Mouse (Mus musculus) sigmoid colon, adult 10 weeks (tissue): Measurements from ENCODE around the gene Hoxa1. TPM values are rescaled to one million over a fixed set of nuclear protein-coding genes. Genes with fewer than 3 reads are reported as not detected.

Source experiments
- polyA plus RNA-seq: library from polyadenylated mRNA; stranded (reverse); fragments of 350-450 nt; fragmentation: Illumina TruSeq; extraction: RNeasy Lipid Tissue Mini Kit (QIAGEN cat#74804); gene quantifications from one replicate; pipeline ENCODE4 v1.2.3, GENCODE M21; 2014; ENCODE audit warnings: low read depth, low replicate concordance

Gene Hoxa1
- polyA plus RNA-seq, result 1.9 TPM

DNA sequence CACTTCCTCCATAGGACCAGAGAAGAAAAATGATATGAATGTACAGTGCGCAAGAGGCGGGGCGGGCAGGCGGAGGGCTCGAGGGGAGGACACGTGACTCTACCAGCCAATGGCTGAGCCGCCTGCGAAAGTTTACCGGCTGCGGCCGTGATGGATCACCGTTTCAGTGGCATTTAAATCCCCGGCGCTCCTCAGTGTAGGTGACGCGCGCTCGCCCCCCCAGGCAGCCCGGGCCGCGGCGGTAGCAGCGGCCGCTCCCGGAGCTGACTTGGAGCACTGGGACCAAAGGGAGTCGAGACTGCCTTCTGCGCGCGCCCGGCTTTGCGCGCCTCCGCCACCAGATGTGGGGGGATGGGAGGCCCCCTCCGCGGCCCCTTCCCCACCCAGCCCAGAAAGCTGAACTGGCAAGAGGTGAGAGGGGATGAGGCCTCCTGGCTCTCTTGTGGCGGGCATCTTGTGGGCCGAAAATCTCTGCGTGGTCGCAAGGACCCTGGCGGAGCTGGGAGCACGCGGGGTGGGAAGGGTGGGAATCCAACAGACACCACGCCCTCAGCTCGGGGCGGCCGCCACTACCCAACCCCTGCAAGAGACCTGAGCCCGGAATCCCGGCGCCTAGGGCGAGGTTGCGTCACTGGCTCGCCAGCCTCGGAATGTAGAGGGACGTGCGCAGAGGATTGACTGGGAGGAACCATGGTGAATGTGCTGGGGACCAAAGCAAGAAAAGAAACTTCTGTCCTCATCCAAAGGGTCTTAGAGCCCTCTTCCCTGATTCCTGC, at the start of gene Hoxa1:
Hoxa1 (minus strand) TSS at position 42 of the 776 bp plus-strand sequence.

DNA sequence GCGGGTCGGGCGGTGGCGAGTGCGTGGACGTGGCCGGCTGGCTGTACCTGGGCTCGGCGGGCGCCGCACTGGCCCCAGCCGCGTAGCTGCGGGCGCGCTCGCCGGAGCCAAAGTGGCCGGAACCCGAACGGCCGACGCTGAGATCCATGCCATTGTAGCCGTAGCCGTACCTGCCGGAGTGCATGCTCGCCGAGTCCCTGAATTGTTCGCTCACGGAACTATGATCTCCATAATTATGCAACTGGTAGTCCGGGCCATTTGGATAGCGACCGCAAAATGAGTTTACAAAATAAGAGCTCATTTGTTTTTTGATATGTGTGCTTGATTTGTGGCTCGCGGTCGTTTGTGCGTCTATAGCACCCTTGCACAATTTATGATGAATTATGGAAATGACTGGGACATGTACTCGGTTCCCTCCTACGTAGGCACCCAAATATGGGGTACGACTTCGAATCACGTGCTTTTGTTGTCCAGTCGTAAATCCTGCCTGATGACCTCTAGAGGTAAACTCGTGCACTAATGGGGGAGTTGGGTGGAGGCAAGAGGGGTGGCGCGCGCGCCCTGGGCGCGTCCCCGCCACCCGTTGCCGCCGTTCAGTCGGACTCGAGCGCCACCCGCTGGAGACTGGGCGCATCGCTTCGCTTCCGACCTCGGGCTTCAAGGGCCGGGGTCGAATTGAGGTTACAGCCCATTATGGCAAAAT, 46.1 kb upstream of the Hoxa1 start, which contains the start of gene Hoxa5:
Hoxa5 (minus strand) TSS at position 538 of the 703 bp plus-strand sequence.

DNA sequence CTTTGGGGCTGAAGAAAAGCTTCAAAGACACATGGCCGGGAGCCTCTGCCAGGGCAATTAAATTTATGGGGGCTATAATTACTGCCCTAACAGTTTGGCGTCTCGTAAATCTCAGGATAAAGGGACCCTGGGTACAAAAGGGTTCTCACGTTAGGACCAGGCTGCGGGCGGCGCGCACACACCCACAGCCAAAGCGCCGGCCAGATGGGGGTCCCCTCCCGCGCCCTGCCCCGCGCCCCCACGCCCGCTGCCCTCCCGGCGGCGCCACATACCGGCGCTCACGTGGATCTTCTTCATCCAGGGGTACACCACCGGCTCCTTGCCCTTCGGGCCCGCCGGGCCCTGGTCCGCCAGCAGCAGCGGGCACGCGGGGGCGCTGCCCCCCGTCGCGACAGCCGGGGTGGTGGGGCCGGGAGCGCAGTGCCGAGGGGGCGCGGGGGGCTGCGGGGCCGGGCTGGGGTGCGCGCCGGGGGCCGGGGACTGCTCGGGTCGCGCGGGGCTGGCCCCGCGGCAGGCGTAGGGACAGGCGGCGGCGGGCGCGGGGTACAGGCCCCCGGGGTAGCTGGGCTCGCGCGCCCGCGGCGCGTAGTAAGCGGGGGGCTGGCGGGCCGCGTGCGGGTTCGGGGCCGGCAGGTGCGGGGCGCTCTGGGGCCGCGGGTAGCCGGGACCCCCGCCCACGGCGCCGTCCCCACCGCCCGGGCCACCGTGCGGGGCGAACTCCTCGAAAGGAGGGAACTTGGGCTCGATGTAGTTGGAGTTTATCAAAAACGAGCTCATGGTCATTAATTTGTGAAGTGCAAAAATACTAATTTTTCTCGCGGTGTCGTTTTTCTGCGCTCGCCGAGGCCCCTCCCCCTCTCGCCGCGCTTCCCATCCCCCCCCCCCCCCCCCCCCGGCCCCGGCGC, 33.0 kb upstream of the Hoxa1 start, which contains the start of gene Hoxa4:
Hoxa4 (minus strand) TSS at position 848 of the 905 bp plus-strand sequence.

GRCm38 (mm10) chr6:52177061-52177735, 19.1 kb upstream of the Hoxa1 start, which contains the start of gene 5730596B20Rik:
5730596B20Rik (plus strand) TSS chr6:52177498.

DNA sequence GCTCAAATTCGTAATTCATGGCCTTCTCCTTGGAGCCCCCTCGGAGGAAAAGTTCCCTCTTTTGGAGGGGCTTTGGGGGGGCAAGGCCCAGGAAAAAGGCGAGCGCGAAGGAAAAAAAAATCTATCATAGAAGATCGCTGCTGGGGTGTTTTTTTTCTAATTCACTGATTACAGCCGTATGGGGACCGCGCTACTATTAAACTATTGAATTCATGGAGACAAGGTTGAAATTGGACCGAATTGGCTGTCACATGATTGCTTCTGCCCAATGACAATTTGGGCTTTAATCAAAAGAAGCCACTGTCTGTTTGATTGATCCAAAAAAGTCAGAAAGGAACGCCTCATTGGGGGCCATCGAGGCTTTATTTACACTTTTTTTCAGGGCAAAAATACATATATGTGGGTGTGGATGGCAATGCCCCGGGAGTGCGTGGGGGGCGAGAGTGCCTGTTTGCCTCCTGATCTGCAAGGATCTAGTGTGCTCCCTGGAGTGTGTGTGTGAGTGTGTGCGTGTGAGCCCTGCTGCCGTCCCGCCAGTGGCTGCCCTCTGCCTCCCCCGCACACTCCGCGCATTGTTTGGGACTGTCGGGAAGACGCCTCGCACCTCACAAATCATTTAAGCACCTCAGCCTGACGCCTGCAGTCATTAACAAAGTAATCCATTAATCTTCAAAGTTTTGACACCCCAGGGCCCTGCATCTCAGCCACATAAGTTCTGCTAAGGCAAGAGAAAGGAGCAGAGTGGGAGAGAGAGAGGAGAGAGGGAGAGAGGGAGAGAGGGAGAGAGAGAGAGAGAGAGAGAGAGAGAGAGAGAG, 6.7 kb upstream of the Hoxa1 start, which contains the start of gene Hoxa2:
Hoxa2 (minus strand) TSS at position 206 of the 815 bp plus-strand sequence.

Other genes starting within 250 kb of the Hoxa1 start
- 120 TPM for gene Skap2, start 145.8 kb downstream of the Hoxa1 start, polyA plus RNA-seq
- gene Hoxa2, start 6.5 kb upstream of the Hoxa1 start, polyA plus RNA-seq, result 10.2 TPM
- gene 5730596B20Rik, start 19.2 kb upstream of the Hoxa1 start, polyA plus RNA-seq, result not detected
- gene Hoxa4, start 33.4 kb upstream of the Hoxa1 start, polyA plus RNA-seq, result 1.0 TPM
- gene Hoxa5, start 46.3 kb upstream of the Hoxa1 start, polyA plus RNA-seq, result 34.4 TPM
- not detected for gene Hoxa6, start 50.4 kb upstream of the Hoxa1 start, polyA plus RNA-seq
- gene Hoxa3, start 55.0 kb upstream of the Hoxa1 start, polyA plus RNA-seq, result 36.4 TPM
- gene Gm28308, start 55.0 kb upstream of the Hoxa1 start, polyA plus RNA-seq, result not detected
- gene Hoxa7, start 63.5 kb upstream of the Hoxa1 start, polyA plus RNA-seq, result 38.0 TPM
- gene Hoxa9, start 72.8 kb upstream of the Hoxa1 start, polyA plus RNA-seq, result 111 TPM
- gene Hoxa10, start 82.5 kb upstream of the Hoxa1 start, polyA plus RNA-seq, result 91.2 TPM
- gene Hoxa11, start 87.5 kb upstream of the Hoxa1 start, polyA plus RNA-seq, result 4.0 TPM
- 162 TPM for gene Hoxa13, start 102.6 kb upstream of the Hoxa1 start, polyA plus RNA-seq
- gene Evx1, start 155.2 kb upstream of the Hoxa1 start, polyA plus RNA-seq, result 0.19 TPM